Mouse (Mus musculus) forebrain, embryonic 14.5 days (tissue): ENCODE results near the gene Dmrtc2. TPM values are rescaled to one million over a fixed set of nuclear protein-coding genes. Genes with fewer than 3 reads are reported as not detected.

Experiments
- ATAC-seq: fragments of 200-750 bp; cut with Nextera tagmentation; 2 replicates; pipeline ENCODE4 v1.8.0; 2017; ENCODE audit warnings: mild to moderate bottlenecking, moderate library complexity
- DNase-seq: peaks from one replicate; pipeline ENCODE4 v3.0.0-alpha.2; 2015; ENCODE audit warnings: low spot score
- H3K27ac ChIP-seq: fragments of 300-500 bp; sonication (generic); 2 replicates; pipeline ENCODE4 v1.5.1; 2014; ENCODE audit warnings: low read depth, mild to moderate bottlenecking, control low read depth, low read length, moderate library complexity
- H3K27me3 ChIP-seq: fragments of 300-500 bp; sonication (generic); replicated peaks from 2 replicates; pipeline ENCODE4 v1.6.1; 2014; ENCODE audit warnings: low read length, control low read depth, mixed read lengths; ENCODE audit not compliant: control insufficient read depth, insufficient read depth
- H3K36me3 ChIP-seq: fragments of 300-500 bp; sonication (generic); 2 replicates; pipeline ENCODE4 v1.6.1; 2014; ENCODE audit warnings: low read length, control low read depth; ENCODE audit not compliant: control insufficient read depth, insufficient read depth
- H3K4me1 ChIP-seq: fragments of 300-500 bp; sonication (generic); 2 replicates; pipeline ENCODE4 v1.6.1; 2014; ENCODE audit warnings: antibody characterized with exemption, low read length, control low read depth; ENCODE audit not compliant: control insufficient read depth, insufficient read depth
- H3K4me2 ChIP-seq: fragments of 300-500 bp; sonication (generic); 2 replicates; pipeline ENCODE4 v1.6.1; 2014; ENCODE audit warnings: mild to moderate bottlenecking, control low read depth, low read length
- H3K4me3 ChIP-seq: fragments of 300-500 bp; sonication (generic); 2 replicates; pipeline ENCODE4 v1.5.1; 2014; ENCODE audit warnings: low read depth, low read length, control low read depth
- H3K9ac ChIP-seq: fragments of 300-500 bp; sonication (generic); 2 replicates; pipeline ENCODE4 v1.6.1; 2014; ENCODE audit warnings: mild to moderate bottlenecking, low read length, control low read depth, moderate library complexity
- H3K9me3 ChIP-seq: fragments of 300-500 bp; sonication (generic); replicated peaks from 2 replicates; pipeline ENCODE4 v1.6.1; 2016; ENCODE audit warnings: low read length, control low read depth, mixed read lengths; ENCODE audit not compliant: control insufficient read depth
- WGBS: fragments of 180-500 bp; shearing (Covaris S2); extraction: QIAGEN DNeasy Blood & Tissue Kit; methylation state at CpG from one replicate; pipeline ENCODE4 v1.1.7; 2014; 5-methylcytosine and 5-hydroxymethylcytosine counted together
- polyA plus RNA-seq: library from polyadenylated mRNA; unstranded; fragments of >200 nt; fragmentation: Nextera tagmentation; extraction: Ambion mirVana; gene quantifications from 2 replicates; pipeline ENCODE4 v1.2.1, GENCODE M21; 2014

The Dmrtc2 gene
- polyA plus RNA-seq, 1 experiment from 2014 or later: not detected

GRCm38 (mm10) chr7:24919728-24920127 is 49.9 kb downstream of the Dmrtc2 start:
- Histone ChIP-seq H3K9ac (no peak overlapping the region), H3K27ac (no peak overlapping the region), H3K4me1 (no peaks in the 10 kb centered on the region), H3K4me2 (no peak overlapping the region), H3K4me3 (no peak overlapping the region), H3K27me3 (no peaks in the 10 kb centered on the region), H3K36me3 (peaks cover 78% of the 10 kb centered on the region), H3K9me3 (no peaks in the 10 kb centered on the region)
- WGBS: 87% methylated on average over 9 of the region's 9 CpGs
- ATAC-seq (no peak), DNase-seq (no peak)

Other genes with a start within 250 kb of the Dmrtc2 start
- 0.20 and 0.21 TPM in 2 replicates for gene Lypd3, start 233.5 kb upstream of the Dmrtc2 start, polyA plus RNA-seq
- gene Tex101, start 193.4 kb upstream of the Dmrtc2 start, polyA plus RNA-seq: not detected in 2 replicates
- not detected in 2 replicates for gene BC049730, start 160.8 kb upstream of the Dmrtc2 start, polyA plus RNA-seq
- not detected in 2 replicates for gene Gm4763, start 143.1 kb upstream of the Dmrtc2 start, polyA plus RNA-seq
- 0.19 and 0.63 TPM in 2 replicates for gene Cd177, start 109.7 kb upstream of the Dmrtc2 start, polyA plus RNA-seq
- not detected in 2 replicates for gene Ceacam10, start 92.9 kb upstream of the Dmrtc2 start, polyA plus RNA-seq
- 36.6 and 42.2 TPM in 2 replicates for gene Gm9844, start 7.8 kb upstream of the Dmrtc2 start, polyA plus RNA-seq
- gene Lypd4, start 116 bp upstream of the Dmrtc2 start, polyA plus RNA-seq: not detected in 2 replicates
- gene Rps19, start 14.3 kb downstream of the Dmrtc2 start, polyA plus RNA-seq: 1,541 and 2,138 TPM in 2 replicates
- gene Cd79a, start 27.3 kb downstream of the Dmrtc2 start, polyA plus RNA-seq: not detected in 2 replicates
- 26.9 and 41.3 TPM in 2 replicates for gene Arhgef1, start 32.9 kb downstream of the Dmrtc2 start, polyA plus RNA-seq
- 0.70 and 1.1 TPM in 2 replicates for gene Gm4881, start 74.4 kb downstream of the Dmrtc2 start, polyA plus RNA-seq
- 240 and 248 TPM in 2 replicates for gene Rabac1, start 102.7 kb downstream of the Dmrtc2 start, polyA plus RNA-seq
- 122 and 183 TPM in 2 replicates for gene Atp1a3, start 135.9 kb downstream of the Dmrtc2 start, polyA plus RNA-seq
- 11.2 and 14.2 TPM in 2 replicates for gene Grik5, start 202.3 kb downstream of the Dmrtc2 start, polyA plus RNA-seq
- 18.9 and 28.4 TPM in 2 replicates for gene Zfp574, start 202.5 kb downstream of the Dmrtc2 start, polyA plus RNA-seq